Mouse (Mus musculus) limb, embryonic 14.5 days (tissue): ENCODE data around the gene Cd81. TPM values are rescaled to one million over a fixed set of nuclear protein-coding genes. Genes with fewer than 3 reads are reported as not detected.
A peak's percentile ranks its signal among the peaks of the same experiment; 100 is the strongest.

Source experiments
- ATAC-seq: fragments of 200-750 bp; cut with Nextera tagmentation; 2 replicates; pipeline ENCODE4 v1.8.0; 2017; ENCODE audit warnings: low read depth, moderate number of reproducible peaks, moderate TSS enrichment; ENCODE audit not compliant: low FRiP score
- DNase-seq: peaks from one replicate; pipeline ENCODE4 v3.0.0-alpha.2; 2015; ENCODE audit warnings: low spot score
- H3K27ac ChIP-seq: fragments of 300-500 bp; sonication (generic); replicated peaks from 2 replicates; pipeline ENCODE4 v1.5.1; 2014; ENCODE audit warnings: low read depth, mild to moderate bottlenecking, low read length, moderate library complexity, mixed read lengths
- H3K27me3 ChIP-seq: fragments of 300-500 bp; sonication (generic); 2 replicates; pipeline ENCODE4 v1.6.1; 2014; ENCODE audit warnings: low read length, mixed read lengths; ENCODE audit not compliant: control insufficient read depth, insufficient read depth
- H3K36me3 ChIP-seq: fragments of 300-500 bp; sonication (generic); 2 replicates; pipeline ENCODE4 v1.6.1; 2014; ENCODE audit warnings: mild to moderate bottlenecking, low read length, moderate library complexity, mixed read lengths; ENCODE audit not compliant: control insufficient read depth, insufficient read depth
- H3K4me1 ChIP-seq: fragments of 300-500 bp; sonication (generic); 2 replicates; pipeline ENCODE4 v1.6.1; 2014; ENCODE audit warnings: antibody characterized with exemption, low read length, mixed read lengths; ENCODE audit not compliant: control insufficient read depth, insufficient read depth
- H3K4me2 ChIP-seq: fragments of 300-500 bp; sonication (generic); replicated peaks from 2 replicates; pipeline ENCODE4 v1.6.1; 2014; ENCODE audit warnings: low read depth, mild to moderate bottlenecking, low read length, moderate library complexity; ENCODE audit not compliant: severe bottlenecking
- H3K4me3 ChIP-seq: fragments of 300-500 bp; sonication (generic); replicated peaks from 2 replicates; pipeline ENCODE4 v1.5.1; 2014; ENCODE audit warnings: low read length
- H3K9ac ChIP-seq: fragments of 300-500 bp; sonication (generic); 2 replicates; pipeline ENCODE4 v1.6.1; 2014; ENCODE audit warnings: mild to moderate bottlenecking, low read depth, low read length, moderate library complexity; ENCODE audit not compliant: severe bottlenecking
- H3K9me3 ChIP-seq: fragments of 300-500 bp; sonication (generic); 2 replicates; pipeline ENCODE4 v1.6.1; 2016; ENCODE audit warnings: low read length; ENCODE audit not compliant: control insufficient read depth
- POLR2A ChIP-seq: fragments of 200-500 bp; IDR thresholded peaks from 2 replicates; pipeline ENCODE4 v1.8.0; 2012; ENCODE audit warnings: inconsistent platforms, mild to moderate bottlenecking, moderate library complexity, borderline replicate concordance; ENCODE audit not compliant: insufficient read depth, insufficient read length; ENCODE audit errors: extremely low read depth
- WGBS: fragments of 180-500 bp; shearing (Covaris S2); extraction: QIAGEN DNeasy Blood & Tissue Kit; methylation state at CpG from one replicate; pipeline ENCODE4 v1.1.7; 2014; 5-methylcytosine and 5-hydroxymethylcytosine counted together
- polyA plus RNA-seq, 2 experiments: library from polyadenylated mRNA; depleted of rRNA in 1 of 2; stranded (reverse) in 1 of 2; unstranded in 1 of 2; fragments of >200 nt; fragmentation: Nextera tagmentation in 1 of 2; extraction: Ambion mirVana in 1 of 2; gene quantifications; 2 replicates each; pipeline versions ENCODE4 v1.2.1 to v1.2.3; 2012 to 2014

Cd81 gene
- polyA plus RNA-seq, 2 experiments = 456 to 658 TPM

DNA sequence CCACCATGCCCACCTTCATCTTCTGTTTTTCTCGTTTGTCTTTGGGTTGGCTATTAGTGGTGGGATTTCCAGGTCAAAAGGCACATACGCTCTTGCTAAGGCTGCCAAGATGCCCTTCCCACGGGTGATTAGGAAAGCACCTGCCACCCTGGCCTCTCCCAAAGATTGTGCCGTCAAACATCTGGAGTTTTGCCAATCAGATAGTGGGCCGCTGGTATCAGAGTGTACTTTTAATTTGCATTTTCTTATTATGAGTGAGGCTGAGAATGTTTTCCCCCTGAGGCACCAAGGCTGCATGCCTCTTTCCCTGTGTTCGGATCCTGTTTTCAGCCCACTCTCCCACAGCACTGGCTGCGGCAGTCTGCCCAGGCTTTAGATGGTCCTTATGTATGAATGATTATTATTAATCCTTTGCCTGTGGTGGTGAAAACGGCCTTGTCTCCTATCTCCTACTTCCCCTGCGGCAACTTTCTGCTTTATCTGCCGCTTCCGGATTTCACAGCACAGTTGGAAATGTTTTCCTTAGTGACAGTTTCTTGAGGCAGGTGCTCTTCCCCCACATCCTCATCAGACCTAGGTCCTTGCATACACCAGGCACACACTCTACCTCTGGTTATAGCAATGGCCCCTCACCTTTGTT lies 52.8 kb downstream of the Cd81 start:
- TF ChIP-seq POLR2A = no peak
- 69% methylated on average over 11 of the region's 11 CpGs for WGBS
- Histone ChIP-seq H3K36me3 (no peaks in the 10 kb centered on the region), H3K4me1 (peaks cover 2% of the 10 kb centered on the region; the same call in 1 of the 2 replicates), H3K4me3 (no peak overlapping the region), H3K27me3 (peaks cover 47% of the 10 kb centered on the region), H3K4me2 (no peak overlapping the region), H3K9me3 (no peaks in the 10 kb centered on the region), H3K9ac (no peak overlapping the region), H3K27ac (no peak overlapping the region)
- DNase-seq = no peak
- ATAC-seq = no peak

DNA sequence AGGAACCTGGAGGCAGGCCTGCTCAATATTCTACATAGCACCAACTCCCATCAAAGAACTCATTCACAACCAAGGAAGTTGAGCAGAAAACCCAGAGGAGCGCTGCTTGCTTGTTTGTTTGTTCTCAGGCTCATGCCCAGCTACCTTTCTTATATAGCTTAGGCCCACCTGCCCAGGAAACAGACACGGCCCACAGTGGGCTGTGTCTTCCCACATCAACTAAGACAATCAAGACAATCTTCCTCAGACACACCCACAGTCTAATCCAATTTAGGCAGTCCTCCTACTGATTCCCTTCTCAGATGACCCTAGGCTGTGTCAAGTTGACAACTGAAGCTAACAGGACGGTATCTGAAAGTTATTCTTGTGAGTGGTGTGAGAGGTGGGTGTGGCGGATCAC lies 53.5 kb downstream of the Cd81 start, which contains the start of gene Kcnq1:
Kcnq1 (plus strand) TSS at position 301 of the 400 bp plus-strand sequence.
- no peak for DNase-seq
- H3K4me1 ChIP-seq = peaks cover 2% of the 10 kb centered on the region; the same call in 1 of the 2 replicates
- no peak for ATAC-seq
- 71% methylated on average over 4 of the region's 4 CpGs for WGBS
- TF ChIP-seq POLR2A = no peak
- H3K9me3 ChIP-seq = no peaks in the 10 kb centered on the region
- peaks cover 47% of the 10 kb centered on the region for H3K27me3 ChIP-seq
- H3K27ac ChIP-seq = no peak within 1 kb of the TSS
- peak within 1 kb of the TSS; percentile 40; the same call in 1 of the 2 replicates for H3K9ac ChIP-seq
- H3K4me3 ChIP-seq = peak within 1 kb of the TSS; percentile 37
- peak within 1 kb of the TSS; percentile 67 for H3K4me2 ChIP-seq
- no peaks in the 10 kb centered on the region for H3K36me3 ChIP-seq

DNA sequence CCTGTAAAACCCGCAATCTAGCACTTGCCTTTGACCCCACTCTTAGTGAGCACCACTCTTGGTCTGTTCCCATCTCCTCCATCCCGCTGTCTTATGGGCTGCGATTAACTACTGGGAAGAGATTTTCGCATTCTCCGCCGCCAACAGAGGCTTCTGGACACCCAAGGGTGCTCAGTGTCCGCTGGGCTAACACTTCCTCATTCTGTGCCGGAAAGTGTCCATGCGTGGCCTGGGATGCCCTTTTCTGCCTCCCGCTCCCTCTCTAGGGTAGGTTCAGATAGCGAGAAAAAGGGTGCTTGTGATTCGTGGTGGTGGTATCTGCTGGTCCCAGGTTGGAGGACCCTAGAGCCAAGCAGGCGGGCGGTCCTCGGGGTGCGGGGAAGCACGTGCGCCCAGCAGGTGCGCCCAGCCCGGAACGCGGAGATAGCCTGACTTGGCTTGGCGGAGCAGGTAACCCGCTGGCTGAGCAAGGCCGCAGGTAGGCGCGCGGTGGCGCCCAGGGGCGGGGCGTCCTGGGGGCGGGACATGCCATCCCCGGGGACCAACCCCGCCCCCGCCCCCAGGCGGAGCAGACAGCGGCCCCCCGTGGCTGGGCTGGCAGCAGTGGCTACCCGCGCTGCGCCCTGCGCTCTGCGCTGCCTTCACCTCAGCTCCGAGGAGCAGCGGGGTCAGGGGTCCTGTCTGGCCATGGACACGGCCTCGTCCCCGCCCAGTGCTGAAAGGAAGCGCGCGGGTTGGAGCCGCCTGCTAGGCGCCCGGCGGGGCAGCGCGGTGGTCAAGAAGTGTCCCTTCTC lies 54.3 kb downstream of the Cd81 start:
- Histone ChIP-seq H3K4me1 (peaks cover 2% of the 10 kb centered on the region; the same call in 1 of the 2 replicates), H3K36me3 (no peaks in the 10 kb centered on the region), H3K4me2 (peak overlapping the region; percentile 67), H3K27me3 (peaks cover 47% of the 10 kb centered on the region), H3K27ac (no peak overlapping the region), H3K9ac (peak overlapping the region; percentile 40; the same call in 1 of the 2 replicates), H3K9me3 (no peaks in the 10 kb centered on the region), H3K4me3 (peak overlapping the region; percentile 37)
- ATAC-seq (no peak), DNase-seq (no peak)
- 10% methylated on average over 36 of the region's 57 CpGs for WGBS
- TF ChIP-seq POLR2A = no peak

DNA sequence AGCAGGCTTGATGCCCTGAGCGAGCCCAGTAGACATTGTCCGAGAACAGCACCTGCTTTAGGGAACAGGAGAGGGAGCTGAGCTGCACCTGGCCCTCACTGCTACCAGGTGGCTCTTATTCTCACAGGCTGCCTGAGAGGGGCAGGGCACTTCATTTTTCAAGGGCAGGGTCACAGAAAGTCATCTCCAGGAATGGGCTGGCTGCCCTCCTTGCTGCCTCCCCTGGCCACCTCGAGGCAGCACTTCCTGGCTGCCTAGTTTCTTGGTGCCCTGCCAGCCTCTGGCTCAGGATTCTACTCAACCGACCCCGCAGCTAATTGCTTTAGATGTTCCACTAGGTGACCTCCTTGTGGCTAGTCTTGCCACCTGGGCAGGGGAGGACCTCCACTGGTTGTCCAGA lies 55.7 kb downstream of the Cd81 start:
- Histone ChIP-seq H3K9me3 (no peaks in the 10 kb centered on the region), H3K9ac (no peak overlapping the region), H3K27ac (no peak overlapping the region), H3K4me1 (peaks cover 2% of the 10 kb centered on the region; the same call in 1 of the 2 replicates), H3K4me3 (no peak overlapping the region), H3K4me2 (no peak overlapping the region), H3K27me3 (peaks cover 47% of the 10 kb centered on the region), H3K36me3 (no peaks in the 10 kb centered on the region)
- no peak for TF ChIP-seq POLR2A
- 32% methylated on average over 3 of the region's 5 CpGs for WGBS
- DNase-seq (no peak), ATAC-seq (no peak)

DNA sequence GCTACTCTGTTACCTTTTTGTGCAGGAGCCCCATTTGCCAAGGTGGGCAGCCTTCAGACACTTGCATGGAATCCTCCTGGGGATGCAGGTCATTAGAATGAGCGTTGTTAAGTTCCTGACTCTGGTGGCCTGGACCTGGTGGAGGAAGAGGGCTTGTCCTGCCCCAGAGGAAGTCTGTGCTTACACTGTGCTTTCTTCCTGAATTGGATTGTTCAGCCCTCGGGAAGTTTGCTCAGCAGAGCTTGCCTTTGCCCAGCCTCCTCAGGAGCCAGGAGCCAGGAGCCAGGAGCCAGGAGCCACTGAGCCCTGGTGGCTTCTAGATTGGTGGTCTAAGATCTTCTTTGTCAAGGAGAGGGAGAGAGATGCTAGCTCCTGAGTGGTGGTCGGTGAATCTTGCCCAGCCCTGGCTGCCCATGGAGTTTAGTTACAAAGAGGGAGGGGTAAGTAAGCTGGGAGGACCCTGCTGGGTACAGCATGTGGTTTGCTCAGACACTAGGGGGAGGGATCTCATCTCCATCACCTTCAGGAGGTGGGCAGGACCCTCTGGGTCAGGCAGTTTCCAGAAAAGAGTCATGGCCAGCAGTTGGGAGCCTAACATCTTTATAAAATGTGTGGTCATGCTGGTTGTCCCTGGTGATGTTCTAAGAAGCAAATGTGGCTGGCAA lies 56.6 kb downstream of the Cd81 start:
- DNase-seq (no peak), ATAC-seq (no peak)
- no peaks in the 10 kb centered on the region for H3K9me3 ChIP-seq
- peaks cover 2% of the 10 kb centered on the region; the same call in 1 of the 2 replicates for H3K4me1 ChIP-seq
- peaks cover 47% of the 10 kb centered on the region for H3K27me3 ChIP-seq
- no peak overlapping the region for H3K27ac ChIP-seq
- no peak overlapping the region for H3K4me2 ChIP-seq
- H3K4me3 ChIP-seq = no peak overlapping the region
- H3K36me3 ChIP-seq = no peaks in the 10 kb centered on the region
- TF ChIP-seq POLR2A = no peak
- WGBS = 18% methylated on average over 3 of the region's 3 CpGs
- H3K9ac ChIP-seq = peak overlapping the region; percentile 3; the same call in 1 of the 2 replicates
